Mouse (Mus musculus) forebrain, embryonic 15.5 days (tissue): ENCODE measurements around the gene Sema3e. TPM values are rescaled to one million over a fixed set of nuclear protein-coding genes. Genes with fewer than 3 reads are reported as not detected.

Source experiments
- ATAC-seq: fragments of 200-750 bp; cut with Nextera tagmentation; replicated peaks from 2 replicates; pipeline ENCODE4 v1.8.0; 2017; ENCODE audit warnings: mild to moderate bottlenecking, moderate TSS enrichment, moderate library complexity
- H3K27ac ChIP-seq: fragments of 300-500 bp; sonication (generic); replicated peaks from 2 replicates; pipeline ENCODE4 v1.5.1; 2015; ENCODE audit warnings: mild to moderate bottlenecking, inconsistent platforms
- H3K27me3 ChIP-seq: fragments of 300-500 bp; sonication (generic); 2 replicates; pipeline ENCODE4 v1.6.1; 2015; ENCODE audit warnings: inconsistent platforms
- H3K36me3 ChIP-seq: fragments of 300-500 bp; sonication (generic); 2 replicates; pipeline ENCODE4 v1.6.1; 2015; ENCODE audit warnings: mild to moderate bottlenecking, inconsistent platforms
- H3K4me1 ChIP-seq: fragments of 300-500 bp; sonication (generic); 2 replicates; pipeline ENCODE4 v1.6.1; 2015; ENCODE audit warnings: inconsistent platforms
- H3K4me2 ChIP-seq: fragments of 300-500 bp; sonication (generic); replicated peaks from 2 replicates; pipeline ENCODE4 v1.6.1; 2015; ENCODE audit warnings: mild to moderate bottlenecking, inconsistent platforms
- H3K4me3 ChIP-seq: fragments of 300-500 bp; sonication (generic); 2 replicates; pipeline ENCODE4 v1.5.1; 2015; ENCODE audit warnings: mild to moderate bottlenecking, inconsistent platforms
- H3K9ac ChIP-seq: fragments of 300-500 bp; sonication (generic); replicated peaks from 2 replicates; pipeline ENCODE4 v1.6.1; 2015; ENCODE audit warnings: mild to moderate bottlenecking, inconsistent platforms
- H3K9me3 ChIP-seq: fragments of 300-500 bp; sonication (generic); 2 replicates; pipeline ENCODE4 v1.6.1; 2016; ENCODE audit warnings: inconsistent platforms
- WGBS: fragments of 180-500 bp; shearing (Covaris S2); methylation state at CpG from one replicate; pipeline ENCODE4 v1.1.7; 2015; ENCODE audit warnings: mixed read lengths; 5-methylcytosine and 5-hydroxymethylcytosine counted together
- polyA plus RNA-seq: library from polyadenylated mRNA; unstranded; fragments of >200 nt; fragmentation: Nextera tagmentation; extraction: Ambion mirVana; gene quantifications from 2 replicates; pipeline ENCODE4 v1.2.1, GENCODE M21; 2015

The Sema3e gene
- polyA plus RNA-seq: 1.8 and 2.3 TPM in 2 replicates

- H3K9me3 ChIP-seq: peaks cover 2% of the 10 kb centered on the region; the same call in 1 of the 2 replicates
- H3K4me3 ChIP-seq: peak within 1 kb of the TSS; percentile 46
- H3K36me3 ChIP-seq: no peaks in the 10 kb centered on the region
- peak; percentile 87 for ATAC-seq
- peak within 1 kb of the TSS; percentile 67 for H3K4me2 ChIP-seq
- peaks cover 10% of the 10 kb centered on the region for H3K4me1 ChIP-seq
- WGBS: under 1% methylated on average over 47 of the region's 47 CpGs
- H3K9ac ChIP-seq: peak within 1 kb of the TSS; percentile 48
- H3K27me3 ChIP-seq: no peaks in the 10 kb centered on the region
- no peak within 1 kb of the TSS for H3K27ac ChIP-seq
Observed at GRCm38 (mm10) chr5:14025205-14026124, at the start of gene Sema3e. Gene Sema3e, plus strand, starts transcription at chr5:14025276.

GRCm38 (mm10) chr5:13977576-13977975, 47.5 kb upstream of the Sema3e start:
- 89% methylated on average over 3 of the region's 3 CpGs for WGBS
- no peak overlapping the region for H3K9ac ChIP-seq
- no peaks in the 10 kb centered on the region for H3K36me3 ChIP-seq
- no peaks in the 10 kb centered on the region for H3K27me3 ChIP-seq
- peaks cover 8% of the 10 kb centered on the region for H3K4me1 ChIP-seq
- no peak overlapping the region for H3K4me2 ChIP-seq
- H3K4me3 ChIP-seq: no peak overlapping the region
- H3K27ac ChIP-seq: no peak overlapping the region
- H3K9me3 ChIP-seq: no peaks in the 10 kb centered on the region
- no peak for ATAC-seq

GRCm38 (mm10) chr5:13979156-13979555, 45.9 kb upstream of the Sema3e start:
- no peak overlapping the region for H3K9ac ChIP-seq
- no peak overlapping the region for H3K4me3 ChIP-seq
- ATAC-seq: no peak
- H3K27me3 ChIP-seq: no peaks in the 10 kb centered on the region
- H3K27ac ChIP-seq: no peak overlapping the region
- H3K9me3 ChIP-seq: no peaks in the 10 kb centered on the region
- H3K4me2 ChIP-seq: no peak overlapping the region
- 84% methylated on average over 4 of the region's 4 CpGs for WGBS
- H3K36me3 ChIP-seq: no peaks in the 10 kb centered on the region
- peaks cover 11% of the 10 kb centered on the region for H3K4me1 ChIP-seq

- H3K9me3 ChIP-seq: no peaks in the 10 kb centered on the region
- no peak overlapping the region for H3K4me2 ChIP-seq
- H3K27me3 ChIP-seq: no peaks in the 10 kb centered on the region
- peaks cover 11% of the 10 kb centered on the region for H3K4me1 ChIP-seq
- no peaks in the 10 kb centered on the region for H3K36me3 ChIP-seq
- H3K27ac ChIP-seq: no peak overlapping the region
- ATAC-seq: peak; percentile 89
- 5% methylated on average over 7 of the region's 7 CpGs for WGBS
- H3K4me3 ChIP-seq: no peak overlapping the region
- no peak overlapping the region for H3K9ac ChIP-seq
Observed at GRCm38 (mm10) chr5:13982417-13983054, 42.5 kb upstream of the Sema3e start.

- no peak overlapping the region for H3K9ac ChIP-seq
- H3K9me3 ChIP-seq: no peaks in the 10 kb centered on the region
- no peak overlapping the region for H3K27ac ChIP-seq
- peaks cover 11% of the 10 kb centered on the region for H3K4me1 ChIP-seq
- ATAC-seq: no peak
- no peaks in the 10 kb centered on the region for H3K36me3 ChIP-seq
- WGBS: 80% methylated on average over 4 of the region's 4 CpGs
- no peak overlapping the region for H3K4me3 ChIP-seq
- H3K27me3 ChIP-seq: no peaks in the 10 kb centered on the region
- H3K4me2 ChIP-seq: no peak overlapping the region
Observed at GRCm38 (mm10) chr5:13983608-13984007, 41.5 kb upstream of the Sema3e start.

DNA sequence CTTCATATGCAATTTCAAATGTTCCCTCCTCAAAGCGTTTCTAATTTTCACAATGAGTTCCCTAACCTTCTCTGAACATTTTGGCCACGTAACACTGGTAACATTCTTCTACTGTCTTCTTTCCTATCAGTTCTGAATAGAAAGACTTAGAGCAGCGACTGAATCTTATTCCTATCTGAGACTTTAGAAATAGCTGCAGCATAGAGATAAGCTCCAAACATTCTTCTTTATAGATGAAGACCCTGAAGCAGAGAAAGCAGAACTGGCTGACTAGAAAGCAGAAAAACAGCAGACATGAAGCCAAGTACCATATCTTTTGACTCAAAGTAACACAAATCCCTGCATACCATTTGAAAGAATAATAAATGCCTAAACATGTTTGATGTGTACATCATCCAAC, 39.4 kb upstream of the Sema3e start:
- Histone ChIP-seq H3K27me3 (no peaks in the 10 kb centered on the region), H3K9me3 (no peaks in the 10 kb centered on the region), H3K4me1 (peaks cover 11% of the 10 kb centered on the region), H3K27ac (no peak overlapping the region), H3K4me3 (no peak overlapping the region), H3K9ac (no peak overlapping the region), H3K4me2 (no peak overlapping the region), H3K36me3 (no peaks in the 10 kb centered on the region)
- WGBS: 90% methylated on average over 3 of the region's 3 CpGs
- ATAC-seq: no peak

DNA sequence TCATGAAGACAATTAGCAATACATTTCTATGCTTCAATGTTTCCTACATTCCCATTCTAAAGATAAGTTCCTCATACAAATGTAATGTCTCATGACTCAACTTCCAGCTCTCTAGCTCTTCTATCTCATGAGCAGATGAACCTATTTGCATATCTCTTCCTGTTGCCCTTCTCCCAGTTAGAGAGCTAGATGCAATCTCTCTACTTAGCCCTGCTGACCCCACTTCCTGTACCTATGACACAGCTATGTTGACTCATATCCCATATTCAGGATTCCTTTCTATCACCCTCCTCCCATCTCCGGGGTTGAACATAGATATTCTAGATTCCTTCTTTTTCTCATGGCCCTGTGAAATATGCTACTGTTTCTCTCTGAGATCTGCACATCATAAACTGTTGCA, 38.0 kb upstream of the Sema3e start:
- H3K36me3 ChIP-seq: no peaks in the 10 kb centered on the region
- H3K27ac ChIP-seq: no peak overlapping the region
- no peaks in the 10 kb centered on the region for H3K9me3 ChIP-seq
- 89% methylated on average over 1 of the region's 1 CpGs for WGBS
- no peak overlapping the region for H3K4me2 ChIP-seq
- H3K27me3 ChIP-seq: no peaks in the 10 kb centered on the region
- H3K4me3 ChIP-seq: no peak overlapping the region
- peaks cover 7% of the 10 kb centered on the region for H3K4me1 ChIP-seq
- H3K9ac ChIP-seq: no peak overlapping the region
- ATAC-seq: no peak

DNA sequence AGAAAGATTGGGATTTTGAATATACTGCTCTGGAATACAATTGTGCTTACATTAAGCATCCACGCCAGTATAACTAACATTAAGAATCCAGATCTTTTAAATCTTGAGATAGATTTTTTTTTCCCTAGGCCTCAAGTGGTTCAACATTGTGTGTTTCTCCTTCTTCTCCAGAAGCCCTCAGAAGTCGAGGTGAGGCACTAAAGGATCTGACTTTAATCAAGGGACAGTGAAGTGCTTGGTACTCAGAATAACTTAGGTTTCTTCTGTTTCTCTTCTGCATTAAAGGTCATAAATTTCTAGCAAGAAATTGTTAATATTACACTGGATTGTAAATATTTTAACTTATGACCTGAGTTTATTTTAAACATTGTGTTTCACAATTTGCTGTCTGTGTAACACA, 37.1 kb upstream of the Sema3e start:
- Histone ChIP-seq H3K9ac (no peak overlapping the region), H3K4me3 (no peak overlapping the region), H3K27ac (no peak overlapping the region), H3K9me3 (no peaks in the 10 kb centered on the region), H3K4me1 (no peaks in the 10 kb centered on the region), H3K27me3 (no peaks in the 10 kb centered on the region), H3K36me3 (no peaks in the 10 kb centered on the region), H3K4me2 (no peak overlapping the region)
- no peak for ATAC-seq
- WGBS: 77% methylated on average over 2 of the region's 2 CpGs

DNA sequence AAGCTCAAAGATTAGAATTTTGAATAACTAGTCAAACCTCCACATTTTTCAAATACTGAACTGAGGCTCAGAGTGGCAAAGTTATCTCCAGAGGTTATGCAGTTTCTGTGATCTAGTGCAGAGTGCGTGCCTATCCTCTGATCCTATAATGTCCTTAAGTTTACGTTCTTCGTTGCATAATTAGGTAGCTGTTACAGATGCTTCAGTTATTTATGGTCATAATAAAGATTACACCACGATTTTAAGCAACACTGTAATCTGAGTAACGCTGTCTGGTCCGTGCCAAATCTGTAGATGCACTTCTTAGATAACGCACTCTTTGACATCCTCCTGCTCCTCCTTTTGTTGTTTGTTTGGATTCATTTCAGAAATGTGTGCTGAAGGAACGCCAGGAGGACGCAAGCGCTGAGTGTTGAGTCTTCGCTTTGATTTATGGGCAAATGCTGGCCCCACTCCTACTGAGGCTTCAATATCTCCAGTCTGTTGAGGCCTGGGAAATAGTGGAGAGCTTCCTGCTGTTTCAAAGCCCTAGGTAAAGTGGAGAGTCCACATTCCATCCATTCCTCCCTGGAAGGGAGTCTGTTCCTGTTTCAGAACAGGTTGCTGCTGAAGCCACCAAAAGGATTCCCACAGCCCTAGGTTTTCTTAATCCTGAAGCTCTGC, 32.2 kb upstream of the Sema3e start:
- Histone ChIP-seq H3K36me3 (no peaks in the 10 kb centered on the region), H3K27me3 (no peaks in the 10 kb centered on the region), H3K4me3 (no peak overlapping the region), H3K9me3 (no peaks in the 10 kb centered on the region), H3K4me2 (no peak overlapping the region), H3K4me1 (no peaks in the 10 kb centered on the region), H3K27ac (no peak overlapping the region), H3K9ac (no peak overlapping the region)
- ATAC-seq: no peak
- 67% methylated on average over 11 of the region's 11 CpGs for WGBS

DNA sequence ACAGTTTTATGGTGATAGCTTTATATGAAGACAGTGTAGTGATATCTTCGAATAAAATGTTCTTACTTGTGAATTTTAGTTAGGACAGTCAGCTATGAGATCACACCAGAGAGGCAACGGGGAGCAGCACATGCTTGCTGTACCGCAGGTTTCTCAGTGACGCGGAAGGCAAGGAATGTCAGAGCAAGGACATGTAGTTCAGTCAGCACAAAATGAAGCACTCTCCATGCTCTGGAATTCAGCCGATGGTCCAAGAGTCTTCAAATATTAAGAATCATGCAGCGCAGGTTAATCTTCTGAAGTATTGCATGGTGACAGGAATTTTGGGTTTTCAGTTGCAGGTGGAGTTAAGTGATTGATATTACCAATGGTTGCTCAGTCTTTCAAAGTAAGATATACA, 3.3 kb downstream of the Sema3e start:
- Histone ChIP-seq H3K9me3 (no peaks in the 10 kb centered on the region), H3K27ac (no peak overlapping the region), H3K4me1 (peaks cover 10% of the 10 kb centered on the region), H3K36me3 (no peaks in the 10 kb centered on the region), H3K27me3 (no peaks in the 10 kb centered on the region), H3K4me3 (no peak overlapping the region), H3K9ac (no peak overlapping the region), H3K4me2 (no peak overlapping the region)
- ATAC-seq: no peak
- 97% methylated on average over 7 of the region's 7 CpGs for WGBS

- WGBS: 91% methylated on average over 1 of the region's 1 CpGs
- H3K9me3 ChIP-seq: no peaks in the 10 kb centered on the region
- no peak overlapping the region for H3K27ac ChIP-seq
- ATAC-seq: no peak
- no peak overlapping the region for H3K9ac ChIP-seq
- no peak overlapping the region for H3K4me2 ChIP-seq
- H3K36me3 ChIP-seq: no peaks in the 10 kb centered on the region
- H3K4me3 ChIP-seq: no peak overlapping the region
- H3K27me3 ChIP-seq: no peaks in the 10 kb centered on the region
- H3K4me1 ChIP-seq: peaks cover 5% of the 10 kb centered on the region
Observed at GRCm38 (mm10) chr5:14030796-14031195, 5.7 kb downstream of the Sema3e start.

DNA sequence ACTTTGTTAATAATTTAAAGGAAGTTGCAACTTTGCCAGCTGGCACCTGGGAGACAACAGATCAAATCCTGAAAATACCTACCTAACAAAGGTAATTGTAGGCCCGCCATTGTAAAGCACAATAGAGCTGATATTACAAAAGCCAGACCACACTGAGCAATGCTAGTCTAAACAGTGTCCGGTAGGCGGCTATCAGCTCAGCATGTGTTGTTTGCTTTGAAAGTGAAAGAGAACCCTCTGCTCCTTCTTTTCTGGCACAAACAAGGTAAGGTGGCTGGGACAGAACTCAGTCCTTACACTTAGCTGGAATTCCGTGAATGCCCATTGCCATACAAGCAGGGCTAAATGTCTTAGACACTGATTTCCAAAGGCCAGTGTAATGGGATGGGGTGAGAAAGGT, 7.0 kb downstream of the Sema3e start:
- Histone ChIP-seq H3K9me3 (no peaks in the 10 kb centered on the region), H3K9ac (no peak overlapping the region), H3K4me3 (no peak overlapping the region), H3K4me1 (no peaks in the 10 kb centered on the region), H3K36me3 (no peaks in the 10 kb centered on the region), H3K4me2 (no peak overlapping the region), H3K27me3 (no peaks in the 10 kb centered on the region), H3K27ac (no peak overlapping the region)
- 24% methylated on average over 4 of the region's 4 CpGs for WGBS
- no peak for ATAC-seq
